Mouse (Mus musculus): Measurements from ENCODE around the gene Aaed1. TPM values are rescaled to one million over a fixed set of nuclear protein-coding genes. Genes with fewer than 3 reads are reported as not detected.

Gene Aaed1
- polyA plus RNA-seq (2015; fragmentation: Nextera tagmentation; extraction: Ambion mirVana): 12.8 and 15.3 TPM in 2 replicates

- under 1% methylated on average over 54 of the region's 74 CpGs for WGBS
- Histone ChIP-seq H3K27ac (peak within 1 kb of the TSS; percentile 84), H3K9me3 (no peaks in the 10 kb centered on the region), H3K4me3 (peak within 1 kb of the TSS; percentile 85), H3K27me3 (replicated peaks) (no peaks in the 10 kb centered on the region), H3K9ac (peak within 1 kb of the TSS; percentile 60), H3K36me3 (replicated peaks) (no peaks in the 10 kb centered on the region), H3K4me2 (peak within 1 kb of the TSS; percentile 60), H3K4me1 (peaks cover 11% of the 10 kb centered on the region)
- peak; percentile 95 for ATAC-seq (replicated peaks)
These were observed at the start of gene Aaed1 for GRCm38 (mm10) chr13:64312024-64312915. Aaed1 (minus strand) TSS chr13:64312710.

- no peak overlapping the region for H3K4me3 ChIP-seq
- WGBS: 85% methylated on average over 6 of the region's 6 CpGs
These were observed 49.6 kb upstream of the Aaed1 start for GRCm38 (mm10) chr13:64362139-64362538.

GRCm38 (mm10) chr13:64361020-64361419 is 48.5 kb upstream of the Aaed1 start:
- H3K4me2 ChIP-seq: no peak overlapping the region
- H3K27ac ChIP-seq: no peak overlapping the region
- H3K27me3 ChIP-seq (replicated peaks): no peaks in the 10 kb centered on the region
- H3K36me3 ChIP-seq (replicated peaks): peaks cover 12% of the 10 kb centered on the region
- no peaks in the 10 kb centered on the region for H3K4me1 ChIP-seq
- H3K9ac ChIP-seq: no peak overlapping the region
- 88% methylated on average over 3 of the region's 3 CpGs for WGBS
- H3K9me3 ChIP-seq: no peaks in the 10 kb centered on the region
- ATAC-seq (replicated peaks): no peak
- no peak overlapping the region for H3K4me3 ChIP-seq

More at GRCm38 (mm10) chr13:64362139-64362538, 49.6 kb upstream of the Aaed1 start:
- H3K27ac ChIP-seq: no peak overlapping the region
- no peak overlapping the region for H3K4me2 ChIP-seq
- no peaks in the 10 kb centered on the region for H3K27me3 ChIP-seq (replicated peaks)
- no peaks in the 10 kb centered on the region for H3K4me1 ChIP-seq
- ATAC-seq (replicated peaks): 0 out of 2 replicates have a peak, but pooled peaks have one; percentile 11
- H3K36me3 ChIP-seq (replicated peaks): peaks cover 16% of the 10 kb centered on the region
- H3K9me3 ChIP-seq: no peaks in the 10 kb centered on the region
- no peak overlapping the region for H3K9ac ChIP-seq

GRCm38 (mm10) chr13:64359702-64360101 is 47.2 kb upstream of the Aaed1 start:
- no peak overlapping the region for H3K9ac ChIP-seq
- no peaks in the 10 kb centered on the region for H3K27me3 ChIP-seq (replicated peaks)
- H3K27ac ChIP-seq: no peak overlapping the region
- 93% methylated on average over 3 of the region's 3 CpGs for WGBS
- peaks cover 11% of the 10 kb centered on the region for H3K36me3 ChIP-seq (replicated peaks)
- no peak overlapping the region for H3K4me3 ChIP-seq
- no peak overlapping the region for H3K4me2 ChIP-seq
- H3K4me1 ChIP-seq: no peaks in the 10 kb centered on the region
- H3K9me3 ChIP-seq: no peaks in the 10 kb centered on the region
- ATAC-seq (replicated peaks): no peak

GRCm38 (mm10) chr13:64358476-64358875 is 46.0 kb upstream of the Aaed1 start:
- Histone ChIP-seq H3K27ac (no peak overlapping the region), H3K36me3 (replicated peaks) (0 out of 2 replicates have a peak, but pooled peaks cover 3% of the 10 kb centered on the region), H3K9me3 (no peaks in the 10 kb centered on the region), H3K27me3 (replicated peaks) (no peaks in the 10 kb centered on the region), H3K9ac (no peak overlapping the region), H3K4me3 (no peak overlapping the region), H3K4me2 (no peak overlapping the region), H3K4me1 (no peaks in the 10 kb centered on the region)
- WGBS: 92% methylated on average over 1 of the region's 1 CpGs
- no peak for ATAC-seq (replicated peaks)

- 63% methylated on average over 5 of the region's 5 CpGs for WGBS
- ATAC-seq (replicated peaks): no peak
These were observed 44.9 kb upstream of the Aaed1 start for GRCm38 (mm10) chr13:64357389-64357788.

GRCm38 (mm10) chr13:64349474-64349873 is 37.0 kb upstream of the Aaed1 start:
- Histone ChIP-seq H3K4me3 (no peak overlapping the region), H3K4me2 (no peak overlapping the region), H3K27ac (no peak overlapping the region), H3K9me3 (no peaks in the 10 kb centered on the region), H3K27me3 (replicated peaks) (no peaks in the 10 kb centered on the region), H3K36me3 (replicated peaks) (no peaks in the 10 kb centered on the region), H3K4me1 (no peaks in the 10 kb centered on the region), H3K9ac (no peak overlapping the region)
- no peak for ATAC-seq (replicated peaks)
- 74% methylated on average over 2 of the region's 2 CpGs for WGBS

More at GRCm38 (mm10) chr13:64357389-64357788, 44.9 kb upstream of the Aaed1 start:
- no peaks in the 10 kb centered on the region for H3K4me1 ChIP-seq
- H3K36me3 ChIP-seq (replicated peaks): no peaks in the 10 kb centered on the region
- H3K4me3 ChIP-seq: no peak overlapping the region
- H3K27me3 ChIP-seq (replicated peaks): no peaks in the 10 kb centered on the region
- no peak overlapping the region for H3K4me2 ChIP-seq
- H3K9me3 ChIP-seq: no peaks in the 10 kb centered on the region
- H3K9ac ChIP-seq: no peak overlapping the region
- no peak overlapping the region for H3K27ac ChIP-seq

- 5% methylated on average over 9 of the region's 9 CpGs for WGBS
- no peaks in the 10 kb centered on the region for H3K9me3 ChIP-seq
- peak overlapping the region; percentile 71 for H3K4me2 ChIP-seq
- H3K27ac ChIP-seq: no peak overlapping the region
- ATAC-seq (replicated peaks): peak; percentile 93
- H3K27me3 ChIP-seq (replicated peaks): no peaks in the 10 kb centered on the region
- peak overlapping the region; percentile 53 for H3K9ac ChIP-seq
- peak overlapping the region; percentile 49 for H3K4me3 ChIP-seq
- H3K36me3 ChIP-seq (replicated peaks): no peaks in the 10 kb centered on the region
- H3K4me1 ChIP-seq: 0 out of 2 replicates have a peak, but pooled peaks cover 5% of the 10 kb centered on the region
These were observed 31.6 kb upstream of the Aaed1 start for GRCm38 (mm10) chr13:64344082-64344501.

GRCm38 (mm10) chr13:64343598-64343997 is 31.1 kb upstream of the Aaed1 start:
- 0 out of 2 replicates have a peak, but pooled peaks cover 5% of the 10 kb centered on the region for H3K4me1 ChIP-seq
- no peaks in the 10 kb centered on the region for H3K36me3 ChIP-seq (replicated peaks)
- no peak overlapping the region for H3K27ac ChIP-seq
- WGBS: 20% methylated on average over 10 of the region's 10 CpGs
- H3K4me3 ChIP-seq: peak overlapping the region; percentile 49
- no peaks in the 10 kb centered on the region for H3K9me3 ChIP-seq
- H3K4me2 ChIP-seq: peak overlapping the region; percentile 71
- no peaks in the 10 kb centered on the region for H3K27me3 ChIP-seq (replicated peaks)
- peak; percentile 75 for ATAC-seq (replicated peaks)
- peak overlapping the region; percentile 53 for H3K9ac ChIP-seq

- 71% methylated on average over 4 of the region's 4 CpGs for WGBS
- Histone ChIP-seq H3K9me3 (no peaks in the 10 kb centered on the region), H3K9ac (no peak overlapping the region), H3K27me3 (replicated peaks) (no peaks in the 10 kb centered on the region), H3K4me1 (no peaks in the 10 kb centered on the region), H3K36me3 (replicated peaks) (no peaks in the 10 kb centered on the region), H3K4me3 (no peak overlapping the region), H3K4me2 (no peak overlapping the region), H3K27ac (no peak overlapping the region)
- no peak for ATAC-seq (replicated peaks)
These were observed 23.1 kb upstream of the Aaed1 start for GRCm38 (mm10) chr13:64335546-64336132.

GRCm38 (mm10) chr13:64333102-64333501 is 20.6 kb upstream of the Aaed1 start:
- ATAC-seq (replicated peaks): no peak
- no peak overlapping the region for H3K27ac ChIP-seq
- H3K27me3 ChIP-seq (replicated peaks): no peaks in the 10 kb centered on the region
- 88% methylated on average over 3 of the region's 3 CpGs for WGBS
- no peak overlapping the region for H3K4me3 ChIP-seq
- H3K4me2 ChIP-seq: no peak overlapping the region
- H3K9ac ChIP-seq: no peak overlapping the region
- H3K4me1 ChIP-seq: no peaks in the 10 kb centered on the region
- H3K36me3 ChIP-seq (replicated peaks): no peaks in the 10 kb centered on the region
- H3K9me3 ChIP-seq: no peaks in the 10 kb centered on the region

GRCm38 (mm10) chr13:64332321-64332720 is 19.8 kb upstream of the Aaed1 start:
- 83% methylated on average over 6 of the region's 6 CpGs for WGBS
- Histone ChIP-seq H3K9ac (no peak overlapping the region), H3K27ac (no peak overlapping the region), H3K4me3 (no peak overlapping the region), H3K36me3 (replicated peaks) (no peaks in the 10 kb centered on the region), H3K27me3 (replicated peaks) (no peaks in the 10 kb centered on the region), H3K4me1 (no peaks in the 10 kb centered on the region), H3K4me2 (no peak overlapping the region), H3K9me3 (no peaks in the 10 kb centered on the region)
- no peak for ATAC-seq (replicated peaks)
